ENCODE assay signal across 16 mouse cellular contexts in genomic region chr10:63038571-63039320, GRCm38 (mm10). TPM values are rescaled to one million over a fixed set of nuclear protein-coding genes. Genes with fewer than 3 reads are reported as not detected.
DNase-seq lines count a peak whose midpoint lies in the region; ATAC-seq and TF ChIP-seq lines count a peak whose summit lies in the region.
"Had no signal": no experiment of that assay in that cellular context is flagged by ENCODE, and none has a peak within 500 bp of the region (broad histone marks: within the 10 kb centered on the region; RNA-seq: fewer than 3 reads in every experiment).

No protein-coding gene starts in this region.

- H3K36me3 ChIP-seq in lung, postnatal 0 days (ENCODE audit: insufficient read depth, low read length): no peaks in the 10 kb centered on the region
- H3K36me3 ChIP-seq in liver, embryonic 15.5 days (replicated peaks): no peaks in the 10 kb centered on the region
- H3K36me3 ChIP-seq: forebrain, embryonic 15.5 days; hindbrain, embryonic 13.5 days; limb, embryonic 10.5 days had no signal

- WGBS in lung, postnatal 0 days: 50% methylated on average over 14 of the region's 14 CpGs
- WGBS in liver, embryonic 15.5 days (ENCODE audit: insufficient replicate concordance): 66% methylated on average over 14 of the region's 14 CpGs

- H3K9me3 ChIP-seq in lung, postnatal 0 days (ENCODE audit: low read length): no peaks in the 10 kb centered on the region
- H3K9me3 ChIP-seq in liver, embryonic 15.5 days (replicated peaks): no peaks in the 10 kb centered on the region
- H3K9me3 ChIP-seq: forebrain, embryonic 15.5 days; hindbrain, embryonic 13.5 days; limb, embryonic 10.5 days had no signal

- no peak overlapping the region for H3K4me2 ChIP-seq in lung, postnatal 0 days (replicated peaks; ENCODE audit: low read depth, low read length)
- peak overlapping the region; percentile 28 for H3K4me2 ChIP-seq in liver, embryonic 15.5 days
- H3K4me2 ChIP-seq: forebrain, embryonic 15.5 days; hindbrain, embryonic 13.5 days; lung, embryonic 14.5 days had no signal

- no peak for TF ChIP-seq CTCF in lung, postnatal 0 days (IDR thresholded peaks at IDR 0.05)
- TF ChIP-seq CTCF in left cerebral cortex, adult 2 months (IDR thresholded peaks at IDR 0.05): no peak

- H3K27ac ChIP-seq in lung, postnatal 0 days (ENCODE audit: low read length): no peak overlapping the region
- no peak overlapping the region for H3K27ac ChIP-seq in liver, embryonic 15.5 days (replicated peaks)
- H3K27ac ChIP-seq in left cerebral cortex, adult 2 months: no peak overlapping the region
- H3K27ac ChIP-seq: forebrain, embryonic 15.5 days; hindbrain, embryonic 13.5 days; limb, embryonic 10.5 days had no signal

- no peaks in the 10 kb centered on the region for H3K27me3 ChIP-seq in lung, postnatal 0 days (replicated peaks; ENCODE audit: insufficient read depth, low read length)
- H3K27me3 ChIP-seq in liver, embryonic 15.5 days: no peaks in the 10 kb centered on the region
- H3K27me3 ChIP-seq: forebrain, embryonic 15.5 days; hindbrain, embryonic 13.5 days had no signal

- no peak for DNase-seq in lung, postnatal 0 days (ENCODE audit: low spot score)
- no peak for DNase-seq in lung, postnatal 36 days
- peak; percentile 47 for DNase-seq in kidney, adult 9 months
- no peak for DNase-seq in spleen, postnatal 14 days (ENCODE audit: low spot score in 2 of 2)
- DNase-seq in left cerebral cortex, adult 2 months (ENCODE audit: extremely low spot score in 1 of 2, low spot score in 2 of 2): no peak
- DNase-seq: adrenal gland, postnatal 14 days; cerebellum, adult 9-10 months; gastrocnemius, postnatal 10 days; heart, postnatal 10 days; lung, embryonic 14.5 days had no signal

- no peak overlapping the region for H3K9ac ChIP-seq in lung, postnatal 0 days (replicated peaks; ENCODE audit: low read depth)
- no peak overlapping the region for H3K9ac ChIP-seq in liver, embryonic 15.5 days
- H3K9ac ChIP-seq: forebrain, embryonic 15.5 days; hindbrain, embryonic 13.5 days; lung, embryonic 14.5 days had no signal

- no peaks in the 10 kb centered on the region for H3K4me1 ChIP-seq in lung, postnatal 0 days (ENCODE audit: insufficient read depth, low read depth, low read length)
- H3K4me1 ChIP-seq in liver, embryonic 15.5 days (replicated peaks): no peaks in the 10 kb centered on the region
- H3K4me1 ChIP-seq: forebrain, embryonic 15.5 days; hindbrain, embryonic 13.5 days; limb, embryonic 10.5 days had no signal

- intact Hi-C loops in left cerebral cortex, adult 2 months (cut with DNase I): no loop called here

- ATAC-seq in lung, postnatal 0 days: peak; percentile 28; the same call in 1 of the 2 replicates
- ATAC-seq in liver, embryonic 15.5 days (ENCODE audit: insufficient read depth): peak; percentile 52
- ATAC-seq in megakaryocyte progenitor cell, adult 5-6 weeks (replicated peaks; ENCODE audit: poor library complexity): no peak
- ATAC-seq: forebrain, embryonic 15.5 days had no signal

- H3K4me3 ChIP-seq in lung, postnatal 0 days (ENCODE audit: low read depth, low read length): no peak overlapping the region
- peak overlapping the region; percentile 22; the same call in 1 of the 2 replicates for H3K4me3 ChIP-seq in liver, embryonic 15.5 days (replicated peaks)
- no peak overlapping the region for H3K4me3 ChIP-seq in left cerebral cortex, adult 2 months
- H3K4me3 ChIP-seq: forebrain, embryonic 15.5 days; hindbrain, embryonic 13.5 days; limb, embryonic 10.5 days; myocyte had no signal

- no peak for TF ChIP-seq EP300 in lung, postnatal 0 days (IDR thresholded peaks at IDR 0.05)

RNA-seq across cellular contexts. Expression of gene Pbld2, which starts 14.6 kb away (rescaled TPM):
- polyA plus RNA-seq in lung, postnatal 0 days (2015; fragmentation: Nextera tagmentation; extraction: Ambion mirVana): 16.2 and 18.4 TPM in 2 replicates
- 3.4 and 4.4 TPM in 2 replicates for polyA plus RNA-seq in liver, embryonic 15.5 days (2015; fragmentation: Nextera tagmentation; extraction: Ambion mirVana)
- total RNA-seq in megakaryocyte progenitor cell, adult 5-6 weeks (2015): 0.66 TPM in 1 of 2 replicates, not detected in the other
- not detected in 2 replicates for total RNA-seq in megakaryocyte progenitor cell, adult 5-6 weeks (2017)
- 1 to 10 TPM; 2.7 to 3.3 TPM for total RNA-seq in left cerebral cortex, adult 2 months (2021)

RNA-seq across cellular contexts. Expression of gene Hnrnph3, which starts 14.7 kb away (rescaled TPM):
- 38.8 and 44.6 TPM in 2 replicates for polyA plus RNA-seq in lung, postnatal 0 days (2015; fragmentation: Nextera tagmentation; extraction: Ambion mirVana)
- polyA plus RNA-seq in liver, embryonic 15.5 days (2015; fragmentation: Nextera tagmentation; extraction: Ambion mirVana): 21.0 and 21.7 TPM in 2 replicates
- total RNA-seq in megakaryocyte progenitor cell, adult 5-6 weeks (2015): 20.2 and 28.5 TPM in 2 replicates
- 23.9 and 51.9 TPM in 2 replicates for total RNA-seq in megakaryocyte progenitor cell, adult 5-6 weeks (2017)
- total RNA-seq in left cerebral cortex, adult 2 months (2021): 10 to 100 TPM; 51.7 to 56.9 TPM

RNA-seq across cellular contexts. Expression of gene Pbld1, which starts 21.2 kb away (rescaled TPM):
- 0.70 and 0.95 TPM in 2 replicates for polyA plus RNA-seq in lung, postnatal 0 days (2015; fragmentation: Nextera tagmentation; extraction: Ambion mirVana)
- 17.9 and 27.8 TPM in 2 replicates for polyA plus RNA-seq in liver, embryonic 15.5 days (2015; fragmentation: Nextera tagmentation; extraction: Ambion mirVana)
- total RNA-seq in megakaryocyte progenitor cell, adult 5-6 weeks (2015): 0.27 and 0.32 TPM in 2 replicates
- total RNA-seq in megakaryocyte progenitor cell, adult 5-6 weeks (2017): 0.17 TPM in 1 of 2 replicates, not detected in the other
- total RNA-seq in left cerebral cortex, adult 2 months (2021): under 1 TPM; 0.23 to 0.66 TPM

RNA-seq across cellular contexts. Expression of gene Rufy2, which starts 58.7 kb away (rescaled TPM):
- polyA plus RNA-seq in lung, postnatal 0 days (2015; fragmentation: Nextera tagmentation; extraction: Ambion mirVana): 13.9 and 14.5 TPM in 2 replicates
- 1.8 and 2.2 TPM in 2 replicates for polyA plus RNA-seq in liver, embryonic 15.5 days (2015; fragmentation: Nextera tagmentation; extraction: Ambion mirVana)
- total RNA-seq in megakaryocyte progenitor cell, adult 5-6 weeks (2015): 5.1 and 5.6 TPM in 2 replicates
- 6.0 and 6.5 TPM in 2 replicates for total RNA-seq in megakaryocyte progenitor cell, adult 5-6 weeks (2017)
- 10 to 100 TPM; 91.8 to 97.3 TPM for total RNA-seq in left cerebral cortex, adult 2 months (2021)
